Mouse (Mus musculus) brain, embryonic 14.5 days (tissue): Measurements from ENCODE around the gene Muc5ac.

Experiments used
- CTCF ChIP-seq: fragments of 200-500 bp; IDR thresholded peaks from 2 replicates; pipeline ENCODE4 v1.5.1; 2012; ENCODE audit warnings: inconsistent platforms, mild to moderate bottlenecking, moderate library complexity, borderline replicate concordance; ENCODE audit not compliant: insufficient read depth, insufficient read length; ENCODE audit errors: extremely low read depth
- POLR2A ChIP-seq: fragments of 200-500 bp; IDR thresholded peaks from 2 replicates; pipeline ENCODE4 v1.6.1; 2012; ENCODE audit warnings: mild to moderate bottlenecking, inconsistent platforms, borderline replicate concordance; ENCODE audit not compliant: poor library complexity, insufficient read depth, insufficient read length, severe bottlenecking; ENCODE audit errors: extremely low read depth

DNA sequence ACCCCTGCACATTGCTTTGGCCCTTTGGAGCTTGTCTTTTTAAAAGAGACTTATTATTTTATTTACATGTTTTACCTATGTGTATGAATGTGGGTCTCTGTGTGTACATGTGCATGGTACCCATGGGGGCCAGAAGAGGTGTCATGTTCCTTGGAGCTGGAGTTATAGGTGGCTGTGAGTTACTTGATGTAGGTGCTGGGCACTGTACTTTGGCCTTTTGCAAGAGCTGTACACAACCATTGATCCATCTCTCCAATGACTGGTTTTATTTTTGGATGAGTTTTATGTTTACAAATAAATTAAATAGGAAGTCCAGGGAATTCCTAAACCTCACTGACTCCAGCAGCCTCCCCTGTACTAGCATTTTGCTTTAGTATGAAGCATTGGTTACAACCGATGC, 5.5 kb downstream of the Muc5ac start:
- TF ChIP-seq CTCF (no peak), POLR2A (no peak)
